Mouse (Mus musculus) spleen, postnatal 4 days (tissue): ENCODE measurements around the gene Gm4969.

ENCODE experiments used
- DNase-seq, 2 experiments: peaks; one replicate each; pipeline ENCODE4 v3.0.0; 2022; ENCODE audit warnings: low spot score in 2 of 2

Gene Gm4969

GRCm38 (mm10) chr7:19093537-19094385 is 24.4 kb downstream of the Gm4969 start:
- peak; percentile 82 to 91 for DNase-seq

GRCm38 (mm10) chr7:19093174-19093521 is 25.0 kb downstream of the Gm4969 start:
- DNase-seq: peak; percentile 90 to 95

- peak in 1 of 2 experiments; percentile 74 for DNase-seq
Measured at GRCm38 (mm10) chr7:19092381-19093173, 25.6 kb downstream of the Gm4969 start.

- DNase-seq: peak in 1 of 2 experiments; percentile 63
Measured at GRCm38 (mm10) chr7:19091913-19092312, 26.3 kb downstream of the Gm4969 start.

GRCm38 (mm10) chr7:19088813-19089212 is 29.4 kb downstream of the Gm4969 start:
- DNase-seq: peak; percentile 73 to 90

GRCm38 (mm10) chr7:19086760-19087159 is 31.4 kb downstream of the Gm4969 start:
- peak in 1 of 2 experiments; percentile 65 for DNase-seq

GRCm38 (mm10) chr7:19086042-19086441 is 32.1 kb downstream of the Gm4969 start:
- DNase-seq: peak; percentile 82 to 87

- DNase-seq: no peak
Measured at GRCm38 (mm10) chr7:19085495-19085894, 32.7 kb downstream of the Gm4969 start.

GRCm38 (mm10) chr7:19084921-19085473 is 33.2 kb downstream of the Gm4969 start:
- peak in 1 of 2 experiments; percentile 63 for DNase-seq

GRCm38 (mm10) chr7:19084277-19084771 is 33.8 kb downstream of the Gm4969 start:
- DNase-seq: peak; percentile 58 to 80

- peak in 1 of 2 experiments; percentile 66 for DNase-seq
Measured at GRCm38 (mm10) chr7:19083701-19084100, 34.5 kb downstream of the Gm4969 start, which contains the start of gene Dmpk. Gene Dmpk (plus strand): TSS chr7:19083849.

- no peak for DNase-seq
Measured at GRCm38 (mm10) chr7:19083096-19083495, 35.1 kb downstream of the Gm4969 start.

- no peak for DNase-seq
Measured at GRCm38 (mm10) chr7:19082171-19082570, 36.0 kb downstream of the Gm4969 start.

GRCm38 (mm10) chr7:19080451-19080950 is 37.7 kb downstream of the Gm4969 start:
- DNase-seq: no peak

- no peak for DNase-seq
Measured at GRCm38 (mm10) chr7:19078732-19079131, 39.4 kb downstream of the Gm4969 start.

- peak; percentile 74 to 80 for DNase-seq
Measured at GRCm38 (mm10) chr7:19077761-19078160, 40.4 kb downstream of the Gm4969 start.

GRCm38 (mm10) chr7:19076586-19076991 is 41.6 kb downstream of the Gm4969 start:
- DNase-seq: peak; percentile 50 to 78

GRCm38 (mm10) chr7:19075723-19076585 is 42.2 kb downstream of the Gm4969 start, which contains the start of gene Dmwd:
Gene Dmwd (plus strand): TSS chr7:19076227.
- DNase-seq: peak; percentile 87

- DNase-seq: no peak
Measured at GRCm38 (mm10) chr7:19075231-19075630, 42.9 kb downstream of the Gm4969 start.

GRCm38 (mm10) chr7:19074494-19074893 is 43.7 kb downstream of the Gm4969 start:
- DNase-seq: no peak

GRCm38 (mm10) chr7:19073504-19073903 is 44.7 kb downstream of the Gm4969 start:
- peak; percentile 55 to 81 for DNase-seq
